Mouse (Mus musculus): Measurements from ENCODE around the gene Adam19. TPM values are rescaled to one million over a fixed set of nuclear protein-coding genes. Genes with fewer than 3 reads are reported as not detected.

Adam19 gene
- 14.0 TPM for polyA plus RNA-seq (2012; fragmentation: generic; extraction: Trizol)
- long read RNA-seq, experiment 1, partial matches to known transcripts, result 0 of 4 reads
- long read RNA-seq, experiment 1, other reads (novel, unspliced or antisense), result 4 of 4 reads
- long read RNA-seq, experiment 2, full-length matches to known transcripts, result 25 of 47 reads
- long read RNA-seq, experiment 2, partial matches to known transcripts, result 10 of 47 reads
- long read RNA-seq, experiment 2, other reads (novel, unspliced or antisense), result 12 of 47 reads

DNA sequence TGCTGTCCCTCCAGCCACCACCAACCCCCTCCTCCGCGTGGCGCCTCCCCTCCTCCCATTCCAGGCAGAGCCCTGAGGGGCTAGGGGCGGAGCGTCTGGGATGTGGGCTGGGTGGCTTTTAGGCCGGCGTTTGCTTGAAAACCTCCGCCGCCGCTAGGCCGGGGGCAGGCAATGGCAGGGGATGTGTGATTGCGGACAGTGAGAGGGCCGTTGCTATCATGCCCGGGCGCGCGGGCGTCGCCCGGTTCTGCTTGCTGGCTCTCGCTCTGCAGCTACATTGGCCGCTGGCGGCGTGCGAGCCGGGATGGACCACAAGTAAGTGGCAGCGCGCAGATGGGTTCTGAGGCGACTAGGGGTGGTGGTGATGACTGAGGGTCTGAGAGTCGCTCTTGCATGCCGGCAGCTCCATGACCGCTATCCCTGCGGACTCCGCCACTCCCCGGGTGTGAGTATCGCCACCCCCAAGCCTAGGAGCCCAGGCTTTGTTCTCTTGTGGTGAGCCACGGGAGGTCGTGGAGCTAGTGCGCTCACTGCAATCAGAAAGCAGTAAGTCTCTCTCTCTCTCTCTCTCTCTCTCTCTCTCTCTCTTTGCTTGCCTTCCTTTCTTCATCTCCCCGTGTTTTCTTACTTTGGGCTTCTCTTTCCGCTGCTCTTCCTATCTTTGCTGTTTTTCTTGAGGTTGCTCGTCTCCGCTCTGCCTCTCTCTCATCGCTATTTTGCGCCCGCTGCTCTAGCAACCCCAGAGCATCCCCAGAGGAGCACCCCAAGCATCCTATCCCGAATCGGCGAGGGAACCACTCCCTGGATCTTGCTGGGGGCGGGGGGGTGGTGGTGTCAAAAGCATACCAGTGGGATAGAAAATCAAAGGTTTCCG, at the start of gene Adam19:
TSS of gene Adam19 (plus strand) at position 97 of the 874 bp plus-strand sequence.
- TF ChIP-seq MAX (IDR thresholded peaks at IDR 0.05) (no peak), CEBPB (IDR thresholded peaks at IDR 0.05; ENCODE audit: low read depth) (no peak), USF1 (IDR thresholded peaks at IDR 0.05; ENCODE audit: low read depth) (no peak), CTCF (IDR thresholded peaks at IDR 0.05; ENCODE audit: control insufficient read depth, insufficient read depth, insufficient read length) (no peak), MYOG (IDR thresholded peaks at IDR 0.05; ENCODE audit: control insufficient read depth, extremely low read depth, insufficient read length) (no peak), MYOD1 (IDR thresholded peaks at IDR 0.05; ENCODE audit: control insufficient read depth, insufficient read length, low read depth) (no peak), FOSL1 (IDR thresholded peaks at IDR 0.05; ENCODE audit: insufficient read depth, low read length, poor library complexity, severe bottlenecking) (no peak)
- Histone ChIP-seq H3K4me3 (ENCODE audit: insufficient read depth, poor library complexity, severe bottlenecking) (peak within 1 kb of the TSS; percentile 57), H3ac (ENCODE audit: control insufficient read depth, insufficient read length, low read depth) (peak within 1 kb of the TSS; percentile 88), H3K36me3 (ENCODE audit: control insufficient read depth, insufficient read depth) (no peaks in the 10 kb centered on the region), H3K79me2 (ENCODE audit: control insufficient read depth, insufficient read depth) (peaks cover 36% of the 10 kb centered on the region), H3K27me3 (ENCODE audit: control insufficient read depth, insufficient read depth, insufficient read length) (no peaks in the 10 kb centered on the region), H3K79me3 (ENCODE audit: low read depth) (peaks cover 1% of the 10 kb centered on the region)

DNA sequence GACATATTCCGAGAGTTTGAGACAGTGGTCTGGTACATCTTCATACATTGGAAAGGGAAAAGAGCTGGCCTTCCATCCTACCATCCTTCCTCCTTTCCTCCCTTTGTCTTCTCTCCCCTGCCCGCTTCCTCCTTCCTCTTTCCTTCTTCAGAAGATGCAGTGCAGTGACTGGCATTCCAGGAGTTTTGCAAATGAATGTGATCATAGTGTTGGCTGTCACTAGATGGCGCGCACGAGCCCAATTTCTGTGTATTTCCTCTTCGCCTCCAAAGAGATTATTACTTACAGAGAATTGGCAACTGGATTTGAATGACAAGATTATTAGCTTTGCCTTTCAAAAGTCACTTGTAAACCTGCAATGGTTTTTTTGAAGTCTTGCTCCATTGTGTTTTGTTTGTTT, 39.7 kb upstream of the Adam19 start:
- H3K4me3 ChIP-seq (ENCODE audit: insufficient read depth, poor library complexity, severe bottlenecking), result no peak overlapping the region
- H3K27me3 ChIP-seq (ENCODE audit: control insufficient read depth, insufficient read depth, insufficient read length), result no peaks in the 10 kb centered on the region
- no peaks in the 10 kb centered on the region for H3K79me3 ChIP-seq (ENCODE audit: low read depth)
- no peak overlapping the region for H3ac ChIP-seq (ENCODE audit: control insufficient read depth, insufficient read length, low read depth)
- TF ChIP-seq CTCF (IDR thresholded peaks at IDR 0.05; ENCODE audit: control insufficient read depth, insufficient read depth, insufficient read length) (peak; percentile 37), MYOD1 (IDR thresholded peaks at IDR 0.05; ENCODE audit: control insufficient read depth, insufficient read length, low read depth) (no peak)
- H3K79me2 ChIP-seq (ENCODE audit: control insufficient read depth, insufficient read depth), result no peaks in the 10 kb centered on the region
- no peaks in the 10 kb centered on the region for H3K36me3 ChIP-seq (ENCODE audit: control insufficient read depth, insufficient read depth)

DNA sequence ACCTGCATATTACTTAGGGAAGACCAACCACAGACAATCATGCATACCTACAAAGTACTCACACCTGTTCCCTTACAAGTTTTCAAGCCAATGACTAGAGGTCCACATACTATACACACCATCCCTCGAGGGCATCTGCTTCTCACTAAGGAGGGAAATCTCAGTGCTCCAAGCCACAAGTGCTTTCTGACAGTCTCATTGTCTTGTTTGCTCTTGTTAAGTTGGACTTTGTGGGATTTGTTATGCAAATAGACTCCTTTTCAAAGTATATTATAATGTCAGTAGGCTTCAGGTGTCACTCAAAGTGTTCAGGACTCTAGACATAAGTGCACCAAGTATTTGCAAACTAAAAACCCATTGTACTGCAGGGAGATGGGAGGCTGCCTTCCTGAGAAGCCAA, 35.5 kb upstream of the Adam19 start:
- Histone ChIP-seq H3K27me3 (ENCODE audit: control insufficient read depth, insufficient read depth, insufficient read length) (no peaks in the 10 kb centered on the region), H3K4me3 (ENCODE audit: insufficient read depth, poor library complexity, severe bottlenecking) (no peak overlapping the region), H3K36me3 (ENCODE audit: control insufficient read depth, insufficient read depth) (no peaks in the 10 kb centered on the region), H3K79me3 (ENCODE audit: low read depth) (no peaks in the 10 kb centered on the region), H3ac (ENCODE audit: control insufficient read depth, insufficient read length, low read depth) (no peak overlapping the region), H3K79me2 (ENCODE audit: control insufficient read depth, insufficient read depth) (no peaks in the 10 kb centered on the region)
- TF ChIP-seq USF1 (IDR thresholded peaks at IDR 0.05; ENCODE audit: low read depth) (no peak), MYOD1 (IDR thresholded peaks at IDR 0.05; ENCODE audit: control insufficient read depth, insufficient read length, low read depth) (no peak)

DNA sequence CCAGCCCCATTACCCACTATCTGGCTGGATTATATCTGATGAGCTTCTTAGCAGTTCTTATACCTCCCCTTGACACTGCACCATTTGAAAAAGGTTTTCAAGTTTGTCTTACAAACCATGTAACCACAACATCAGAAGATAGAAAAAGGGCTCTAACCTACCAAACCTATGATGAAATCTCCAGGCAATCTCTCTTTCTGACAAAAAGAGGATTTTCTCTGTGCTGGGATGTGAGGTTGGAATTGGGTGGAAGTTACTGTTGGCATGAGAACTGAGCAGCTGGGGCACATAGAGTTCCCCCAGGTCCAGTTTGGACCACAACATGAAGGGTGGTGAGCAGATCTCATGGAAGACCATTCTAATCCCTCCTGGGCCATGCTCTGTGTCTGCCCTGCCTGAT, 33.9 kb upstream of the Adam19 start:
- Histone ChIP-seq H3K79me3 (ENCODE audit: low read depth) (no peaks in the 10 kb centered on the region), H3ac (ENCODE audit: control insufficient read depth, insufficient read length, low read depth) (no peak overlapping the region), H3K79me2 (ENCODE audit: control insufficient read depth, insufficient read depth) (no peaks in the 10 kb centered on the region), H3K4me3 (ENCODE audit: insufficient read depth, poor library complexity, severe bottlenecking) (no peak overlapping the region), H3K27me3 (ENCODE audit: control insufficient read depth, insufficient read depth, insufficient read length) (no peaks in the 10 kb centered on the region), H3K36me3 (ENCODE audit: control insufficient read depth, insufficient read depth) (no peaks in the 10 kb centered on the region)
- no peak for TF ChIP-seq MAX (IDR thresholded peaks at IDR 0.05)
- no peak for TF ChIP-seq CTCF (IDR thresholded peaks at IDR 0.05; ENCODE audit: control insufficient read depth, insufficient read depth, insufficient read length)
- no peak for TF ChIP-seq FOSL1 (IDR thresholded peaks at IDR 0.05; ENCODE audit: insufficient read depth, low read length, poor library complexity, severe bottlenecking)
- no peak for TF ChIP-seq MYOG (IDR thresholded peaks at IDR 0.05; ENCODE audit: control insufficient read depth, extremely low read depth, insufficient read length)
- TF ChIP-seq USF1 (IDR thresholded peaks at IDR 0.05; ENCODE audit: low read depth), result no peak

DNA sequence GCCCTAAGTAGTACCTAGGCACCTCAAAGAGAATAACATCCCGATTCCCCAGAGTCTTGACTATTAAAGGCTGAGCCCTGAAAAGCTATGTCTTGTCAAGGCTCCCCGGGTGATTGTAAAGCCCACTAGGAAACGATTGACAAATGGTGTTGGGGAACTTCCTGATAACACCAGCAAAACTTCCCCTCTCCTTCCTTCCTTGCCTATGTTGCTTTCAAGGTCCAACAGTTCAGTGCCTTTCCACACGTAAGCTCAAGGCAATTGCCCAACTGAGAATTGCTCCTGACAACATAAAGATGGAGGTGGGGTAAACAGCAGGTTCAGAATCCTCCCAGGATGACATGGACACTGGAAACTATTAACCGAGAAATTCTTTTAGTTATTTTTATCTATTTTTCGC, 32.8 kb upstream of the Adam19 start:
- Histone ChIP-seq H3K36me3 (ENCODE audit: control insufficient read depth, insufficient read depth) (no peaks in the 10 kb centered on the region), H3ac (ENCODE audit: control insufficient read depth, insufficient read length, low read depth) (no peak overlapping the region), H3K79me2 (ENCODE audit: control insufficient read depth, insufficient read depth) (no peaks in the 10 kb centered on the region), H3K4me3 (ENCODE audit: insufficient read depth, poor library complexity, severe bottlenecking) (no peak overlapping the region), H3K79me3 (ENCODE audit: low read depth) (no peaks in the 10 kb centered on the region), H3K27me3 (ENCODE audit: control insufficient read depth, insufficient read depth, insufficient read length) (no peaks in the 10 kb centered on the region)
- TF ChIP-seq CEBPB (IDR thresholded peaks at IDR 0.05; ENCODE audit: low read depth), result no peak

DNA sequence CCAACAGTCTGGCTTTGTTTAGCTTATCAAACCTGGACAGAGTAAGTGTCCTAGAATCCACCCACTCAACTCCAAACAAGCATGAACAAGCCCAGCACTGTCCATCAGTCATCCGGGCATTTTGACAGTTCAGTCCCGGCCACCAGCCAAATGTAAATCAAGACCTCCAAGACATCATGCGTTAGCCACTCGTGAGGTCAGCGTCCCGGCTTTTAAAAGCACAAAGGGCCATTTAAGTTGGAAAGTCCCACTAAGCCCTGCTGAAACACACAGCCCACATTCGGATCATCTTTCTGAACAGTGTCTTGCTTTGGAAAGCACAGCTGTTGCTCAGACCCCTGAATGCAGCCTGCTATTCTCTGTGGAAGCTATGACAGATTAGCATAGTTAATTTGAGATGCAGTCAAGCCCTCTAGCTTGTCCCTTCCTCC, 29.8 kb upstream of the Adam19 start:
- Histone ChIP-seq H3ac (ENCODE audit: control insufficient read depth, insufficient read length, low read depth) (no peak overlapping the region), H3K27me3 (ENCODE audit: control insufficient read depth, insufficient read depth, insufficient read length) (no peaks in the 10 kb centered on the region), H3K4me3 (ENCODE audit: insufficient read depth, poor library complexity, severe bottlenecking) (no peak overlapping the region), H3K79me3 (ENCODE audit: low read depth) (no peaks in the 10 kb centered on the region), H3K79me2 (ENCODE audit: control insufficient read depth, insufficient read depth) (no peaks in the 10 kb centered on the region), H3K36me3 (ENCODE audit: control insufficient read depth, insufficient read depth) (no peaks in the 10 kb centered on the region)
- TF ChIP-seq MYOG (IDR thresholded peaks at IDR 0.05; ENCODE audit: control insufficient read depth, extremely low read depth, insufficient read length) (no peak), MYOD1 (IDR thresholded peaks at IDR 0.05; ENCODE audit: control insufficient read depth, insufficient read length, low read depth) (peak; percentile 57)

Measured in C2C12 (cell line).